Mouse (Mus musculus) layer of hippocampus, adult 8-10 months (tissue): Measurements from ENCODE around the gene Tbkbp1. TPM values are rescaled to one million over a fixed set of nuclear protein-coding genes. Genes with fewer than 3 reads are reported as not detected.

ENCODE experiments used
- microRNA-seq, 2 experiments: library from miRNA; unstranded; fragments of <30 nt; microRNA quantifications; one replicate each; pipeline ENCODE4 v1.2.0; 2022
- total RNA-seq, 4 experiments: library from RNA; stranded (reverse); gene quantifications; 2 replicates each; pipeline ENCODE4 v1.2.4; 2022

The Tbkbp1 gene
- total RNA-seq, 4 experiments from 2014 or later: 85.9 to 92.0 (median 89.4) TPM

Small RNA genes lying within 50 kb of the gene (microRNA-seq; reads per million reads assigned to microRNA genes)
- 0.32 to 2.3 reads per million in 2 experiments for gene Mir7235

Other genes with a start within 250 kb of the Tbkbp1 start
- gene Cdk5rap3, start 235.0 kb downstream of the Tbkbp1 start, total RNA-seq: 10 to 100 TPM; 33.9 to 49.1 (median 44.8) TPM
- not detected for gene Prr15l, start 223.4 kb downstream of the Tbkbp1 start, total RNA-seq
- 10 to 100 TPM; 38.1 to 41.5 (median 39.6) TPM for gene Pnpo, start 207.5 kb downstream of the Tbkbp1 start, total RNA-seq
- gene Sp2, start 168.5 kb downstream of the Tbkbp1 start, total RNA-seq: 10 to 100 TPM in 3 of 4 experiments, 1 to 10 TPM in 1; 9.6 to 14.2 (median 11.8) TPM
- gene Sp6, start 138.1 kb downstream of the Tbkbp1 start, total RNA-seq: 1 to 10 TPM in 3 of 4 experiments, under 1 TPM in 1; 0.83 to 1.7 (median 1.5) TPM
- gene Scrn2, start 121.6 kb downstream of the Tbkbp1 start, total RNA-seq: 1 to 10 TPM; 4.3 to 6.9 (median 6.3) TPM
- gene Lrrc46, start 110.1 kb downstream of the Tbkbp1 start, total RNA-seq: 1 to 10 TPM in 2 of 4 experiments, under 1 TPM in 2; 0.87 to 1.9 (median 1.3) TPM
- 10 to 100 TPM; 76.3 to 85.2 (median 77.8) TPM for gene Mrpl10, start 109.9 kb downstream of the Tbkbp1 start, total RNA-seq
- gene Osbpl7, start 100.9 kb downstream of the Tbkbp1 start, total RNA-seq: 10 to 100 TPM; 18.6 to 21.7 (median 20.6) TPM
- under 1 TPM in 1 of 4 experiments, not detected in 3; 0.18 TPM for gene Tbx21, start 36.2 kb downstream of the Tbkbp1 start, total RNA-seq
- gene Kpnb1, start 36.4 kb upstream of the Tbkbp1 start, total RNA-seq: 100 to 1,000 TPM; 126 to 131 (median 130) TPM
- 100 to 1,000 TPM; 142 to 161 (median 151) TPM for gene Npepps, start 129.1 kb upstream of the Tbkbp1 start, total RNA-seq
- gene Mrpl45, start 164.2 kb upstream of the Tbkbp1 start, total RNA-seq: 10 to 100 TPM; 23.1 to 32.2 (median 27.4) TPM
- under 1 TPM; 0.14 to 0.59 (median 0.34) TPM for gene Gpr179, start 200.6 kb upstream of the Tbkbp1 start, total RNA-seq
- gene Socs7, start 211.1 kb upstream of the Tbkbp1 start, total RNA-seq: 10 to 100 TPM; 71.5 to 89.3 (median 79.6) TPM